26 mouse cellular contexts compared by ENCODE assay signal in the genomic region with DNA sequence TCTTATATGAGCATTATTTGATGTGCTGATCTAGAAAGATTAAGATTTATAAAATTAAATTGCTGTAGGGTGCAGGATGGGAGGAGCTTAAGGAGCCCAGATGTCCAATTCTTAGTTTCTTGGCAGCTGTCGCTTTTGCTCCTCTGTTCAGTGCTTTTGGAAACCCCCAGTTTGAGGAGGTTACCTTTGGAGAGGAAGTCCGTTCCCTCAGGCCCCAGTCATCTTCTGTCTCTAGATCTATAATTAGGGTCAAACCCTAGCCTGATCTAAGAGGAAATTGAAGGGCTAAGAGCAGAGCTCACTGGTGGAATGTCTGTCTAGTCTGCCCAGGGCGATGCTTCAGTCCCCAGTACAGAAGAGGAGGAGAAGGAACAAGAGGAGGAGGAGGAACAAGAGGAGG. TPM values are rescaled to one million over a fixed set of nuclear protein-coding genes. Genes with fewer than 3 reads are reported as not detected.
DNase-seq lines count a peak whose midpoint lies in the region; ATAC-seq and TF ChIP-seq lines count a peak whose summit lies in the region.
"Had no signal": no experiment of that assay in that cellular context is flagged by ENCODE, and none has a peak within 500 bp of the region (broad histone marks: within the 10 kb centered on the region; RNA-seq: fewer than 3 reads in every experiment).

No protein-coding gene starts in this region.

- H3K4me1 ChIP-seq in CH12.LX (ENCODE audit: control insufficient read depth in 1 of 2, insufficient read depth in 2 of 2): peaks cover 16 to 54% of the 10 kb centered on the region in 2 experiments
- H3K4me1 ChIP-seq: forebrain, embryonic 13.5 days; hindbrain, embryonic 15.5 days had no signal

- peak overlapping the region; percentile 59; the same call in 1 of the 2 replicates for H3K9ac ChIP-seq in CH12.LX (ENCODE audit: insufficient read depth, low read depth)
- H3K9ac ChIP-seq: embryonic facial prominence, embryonic 13.5 days; forebrain, embryonic 13.5 days; hindbrain, embryonic 12.5 days; hindbrain, embryonic 15.5 days had no signal

- TF ChIP-seq EP300 in CH12.LX (IDR thresholded peaks at IDR 0.05; ENCODE audit: low read length): peak; percentile 69

- no peak for TF ChIP-seq RAD21 in CH12.LX (IDR thresholded peaks at IDR 0.05; ENCODE audit: low read depth, low read length)

- H3K27ac ChIP-seq in CH12.LX (ENCODE audit: insufficient read depth, low read depth): peak overlapping the region; percentile 89
- H3K27ac ChIP-seq: embryonic facial prominence, embryonic 10.5 days; embryonic facial prominence, embryonic 13.5 days; forebrain, embryonic 13.5 days; hindbrain, embryonic 12.5 days; hindbrain, embryonic 15.5 days had no signal

- H3K79me2 ChIP-seq in CH12.LX (replicated peaks; ENCODE audit: control insufficient read depth, extremely low read depth, insufficient read depth, poor library complexity, severe bottlenecking) (no peaks in the 10 kb centered on the region), myocyte (ENCODE audit: control insufficient read depth, insufficient read depth) (no peaks in the 10 kb centered on the region)

- H3K4me3 ChIP-seq in CH12.LX (replicated peaks in 1 of 3; ENCODE audit: low read depth in 2 of 3, low read length in 2 of 3, poor library complexity in 1 of 3): peak overlapping the region; percentile 20 to 40 (median 31)
- no peak overlapping the region for H3K4me3 ChIP-seq in myocyte
- H3K4me3 ChIP-seq: embryonic facial prominence, embryonic 10.5 days; embryonic facial prominence, embryonic 13.5 days; erythroblast, embryonic 14.5 days; forebrain, embryonic 13.5 days; hindbrain, embryonic 12.5 days; hindbrain, embryonic 15.5 days had no signal

- no peaks in the 10 kb centered on the region for H3K9me3 ChIP-seq in CH12.LX (replicated peaks; ENCODE audit: low read length)
- H3K9me3 ChIP-seq: embryonic facial prominence, embryonic 10.5 days; embryonic facial prominence, embryonic 13.5 days; forebrain, embryonic 13.5 days; G1E; hindbrain, embryonic 12.5 days; hindbrain, embryonic 15.5 days had no signal

- no peaks in the 10 kb centered on the region for H3K36me3 ChIP-seq in CH12.LX (replicated peaks in 1 of 2; ENCODE audit: control insufficient read depth in 1 of 2, insufficient read depth in 1 of 2, low read length in 1 of 2)
- no peaks in the 10 kb centered on the region for H3K36me3 ChIP-seq in myocyte (ENCODE audit: control insufficient read depth, insufficient read depth)
- H3K36me3 ChIP-seq: embryonic facial prominence, embryonic 10.5 days; embryonic facial prominence, embryonic 13.5 days; G1E; hindbrain, embryonic 12.5 days; hindbrain, embryonic 15.5 days had no signal

- in situ Hi-C loops in CH12.LX (cut with MboI; ENCODE audit: low pct_ligation_motif_present, low pct_unique_long_range_greater_than_20kb, low sequenced_read_pairs): loop anchor here (10.0 kb wide), 1 partner anchor 176 kb away; no protein-coding TSS in a partner anchor

- TF ChIP-seq POLR2A in CH12.LX (IDR thresholded peaks at IDR 0.05; ENCODE audit: low read depth, low read length) (no peak), myocyte (IDR thresholded peaks at IDR 0.05; ENCODE audit: insufficient read length, low read depth) (no peak)

- no peak overlapping the region for H3ac ChIP-seq in myocyte (ENCODE audit: control insufficient read depth, insufficient read length)

- peak; percentile 44 for DNase-seq in A20 (ENCODE audit: low read depth, low spot score)
- peak; percentile 87 for DNase-seq in CH12.LX (ENCODE audit: extremely low read depth)
- DNase-seq in kidney, adult 9 months: no peak
- no peak for DNase-seq in ovary, postnatal 36 days (ENCODE audit: low spot score)
- no peak for DNase-seq in urinary bladder, postnatal 25 days (ENCODE audit: low spot score)
- DNase-seq: adrenal gland, adult 2 months; adrenal gland, postnatal 14 days; cerebellum, adult 11-12 months; cerebellum, adult 8-10 months; cerebellum, postnatal 10 days; cerebellum, postnatal 36 days; embryo, embryonic 11 days; gastrocnemius, postnatal 10 days; gastrocnemius, postnatal 36 days; heart, adult 11 months had no signal

- H3K4me2 ChIP-seq in CH12.LX (ENCODE audit: insufficient read depth, low read depth, poor library complexity, severe bottlenecking) (peak overlapping the region; percentile 96), myocyte (ENCODE audit: low read depth) (peak overlapping the region; percentile 18)
- H3K4me2 ChIP-seq: embryonic facial prominence, embryonic 13.5 days; forebrain, embryonic 13.5 days; heart, embryonic 11.5 days; hindbrain, embryonic 12.5 days; hindbrain, embryonic 15.5 days had no signal

- no peak for TF ChIP-seq CTCF in CH12.LX (conservative IDR thresholded peaks at IDR 0.05 in 1 of 2, IDR thresholded peaks at IDR 0.05 in 1 of 2; ENCODE audit: low read depth in 2 of 2, low read length in 2 of 2)

- dilution Hi-C loops in CH12.LX (cut with MboI; ENCODE audit: extremely low pct_ligation_motif_present, extremely low pct_unique_long_range_greater_than_20kb, low sequenced_read_pairs): no loop called here

- no peaks in the 10 kb centered on the region for H3K27me3 ChIP-seq in CH12.LX (replicated peaks)
- no peaks in the 10 kb centered on the region for H3K27me3 ChIP-seq in myocyte (ENCODE audit: control insufficient read depth, insufficient read depth, insufficient read length)
- H3K27me3 ChIP-seq: embryonic facial prominence, embryonic 13.5 days; forebrain, embryonic 13.5 days; hindbrain, embryonic 12.5 days; hindbrain, embryonic 15.5 days had no signal

- peak; percentile 4; the same call in 1 of the 2 replicates for ATAC-seq in granulocyte monocyte progenitor cell, adult 5-6 weeks (replicated peaks; ENCODE audit: poor library complexity, severe bottlenecking)
- ATAC-seq: forebrain, embryonic 13.5 days; forebrain, embryonic 16.5 days had no signal

TF ChIP-seq in CH12.LX, 34 proteins besides CTCF, POLR2A, EP300 and RAD21:
- TF ChIP-seq MEF2A (IDR thresholded peaks at IDR 0.05; ENCODE audit: borderline replicate concordance, low read depth, low read length) (peak; percentile 87), MAZ (IDR thresholded peaks at IDR 0.05; ENCODE audit: low read depth, low read length) (0 out of 2 replicates have a peak, but pooled peaks have one; percentile 16), GABPA (IDR thresholded peaks at IDR 0.05; ENCODE audit: insufficient replicate concordance, low read depth, low read length) (no peak), USF1 (IDR thresholded peaks at IDR 0.05; ENCODE audit: low read depth, low read length) (no peak), TBP (conservative IDR thresholded peaks at IDR 0.05; ENCODE audit: low read depth, low read length) (no peak), ZNF384 (IDR thresholded peaks at IDR 0.05; ENCODE audit: low read depth, low read length) (no peak), CHD1 (IDR thresholded peaks at IDR 0.05; ENCODE audit: low read depth, low read length) (no peak), E2F4 (IDR thresholded peaks at IDR 0.05; ENCODE audit: insufficient replicate concordance, low read depth, low read length) (no peak), NRF1 (IDR thresholded peaks at IDR 0.05; ENCODE audit: low read depth, low read length) (no peak), MYC (IDR thresholded peaks at IDR 0.05; ENCODE audit: low read depth, low read length) (no peak), ETS1 (conservative IDR thresholded peaks at IDR 0.05; ENCODE audit: low read depth, low read length) (peak; percentile 48), SIN3A (IDR thresholded peaks at IDR 0.05; ENCODE audit: low read length) (peak; percentile 42; the same call in 1 of the 2 replicates)

TF ChIP-seq in myocyte, 11 proteins besides CTCF, POLR2A, EP300 and RAD21:
- no peak for TF ChIP-seq E2F4 (IDR thresholded peaks at IDR 0.05; ENCODE audit: insufficient read depth)
- no peak for TF ChIP-seq TCF3 (IDR thresholded peaks at IDR 0.05; ENCODE audit: insufficient read length, low read depth)
- no peak for TF ChIP-seq SRF (IDR thresholded peaks at IDR 0.05; ENCODE audit: control insufficient read depth, insufficient read length, low read depth)
- TF ChIP-seq MAX (IDR thresholded peaks at IDR 0.05; ENCODE audit: low read depth): no peak
- no peak for TF ChIP-seq USF1 (IDR thresholded peaks at IDR 0.05; ENCODE audit: low read depth)
- no peak for TF ChIP-seq MYOG (IDR thresholded peaks at IDR 0.05; ENCODE audit: control insufficient read depth in 1 of 3, insufficient read depth in 1 of 3, insufficient read length in 2 of 3, low read depth in 2 of 3)
- TF ChIP-seq CEBPB (IDR thresholded peaks at IDR 0.05; ENCODE audit: insufficient read depth, poor library complexity, severe bottlenecking): no peak
- no peak for TF ChIP-seq MYOD1 (IDR thresholded peaks at IDR 0.05; ENCODE audit: control insufficient read depth in 1 of 3, insufficient read length in 2 of 3, low read depth in 2 of 3)
- no peak for TF ChIP-seq POLR2AphosphoS2 (IDR thresholded peaks at IDR 0.05; ENCODE audit: insufficient read length, low read depth)
- TF ChIP-seq TCF12 (IDR thresholded peaks at IDR 0.05; ENCODE audit: insufficient read depth, poor library complexity, severe bottlenecking): no peak
- TF ChIP-seq REST (IDR thresholded peaks at IDR 0.05; ENCODE audit: insufficient read depth, insufficient read length): no peak

RNA-seq across cellular contexts. Expression of gene Agps, which starts 43.5 kb away (rescaled TPM):
- 38.6 and 51.8 TPM in 2 replicates for total RNA-seq in CH12.LX (2012; rRNA removed)
- 49.3 and 60.8 TPM in 2 replicates for total RNA-seq in CH12.LX (2014; rRNA removed)
- polyA plus RNA-seq in CH12.LX (2012; ENCODE audit: insufficient read length, low read depth): 66.9 and 67.7 TPM in 2 replicates
- total RNA-seq in granulocyte monocyte progenitor cell, adult 5-6 weeks (2014; fragmentation: Nextera tagmentation): 164 and 183 TPM in 2 replicates
- 224 and 232 TPM in 2 replicates for total RNA-seq in granulocyte monocyte progenitor cell, adult 5-6 weeks (2017)
- polyA plus RNA-seq in myocyte (2012; fragmentation: generic; extraction: Trizol): 18.2 TPM

Comparison
In these comparisons a context has a peak if more than half of its experiments do, and no peak if none do; other contexts are left out.
1. DNase-seq: peak in A20 (single experiment) and CH12.LX (single experiment); none in kidney, adult 9 months (single experiment), ovary, postnatal 36 days (single experiment) and urinary bladder, postnatal 25 days (single experiment).